Mouse (Mus musculus): ENCODE results near the gene Tbc1d23. TPM values are rescaled to one million over a fixed set of nuclear protein-coding genes. Genes with fewer than 3 reads are reported as not detected.
"Not testable (repeated sequence)": the region's sequence is repeated elsewhere in the genome, so short reads cannot be mapped to it uniquely, and the experiment has no call there.

Tbc1d23 gene
- total and polyA plus RNA-seq, 2 experiments: 4.0 to 18.7 TPM

DNA sequence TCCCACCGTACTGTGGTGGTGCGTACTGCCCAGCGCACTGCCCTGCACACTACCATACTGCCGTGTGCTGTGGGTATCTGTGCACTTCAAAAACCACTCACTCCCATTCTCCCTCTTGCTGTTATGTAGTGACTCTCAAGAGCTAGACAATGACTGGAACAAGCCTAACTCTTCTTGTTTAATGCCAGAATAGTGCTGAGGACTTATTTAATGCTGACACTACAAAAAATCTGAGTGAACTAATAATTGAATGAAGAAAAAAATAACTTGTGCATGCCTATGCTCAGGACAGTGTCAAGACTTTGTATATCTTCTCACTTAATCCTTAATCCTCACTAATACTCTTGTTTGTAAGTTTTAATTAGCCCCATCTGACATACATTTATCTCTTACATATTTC, 16.2 kb upstream of the Tbc1d23 start:
- Histone ChIP-seq H3K79me2 (ENCODE audit: control insufficient read depth, insufficient read depth, low read length) (no peaks in the 10 kb centered on the region), H3K27me3 (ENCODE audit: control insufficient read depth, insufficient read depth, low read length) (no peaks in the 10 kb centered on the region; the same call in 1 of the 2 replicates), H3K9ac (ENCODE audit: low read depth, low read length) (no peak overlapping the region), H3K4me1 (ENCODE audit: control insufficient read depth, insufficient read depth, low read length) (no peaks in the 10 kb centered on the region; the same call in 1 of the 2 replicates), H3K27ac (replicated peaks; ENCODE audit: insufficient read depth, low read depth, low read length) (no peak overlapping the region), H3K36me3 (ENCODE audit: control insufficient read depth, insufficient read depth, low read length) (no peaks in the 10 kb centered on the region), H3K4me3 (ENCODE audit: insufficient read depth, low read depth, low read length) (no peak overlapping the region)
- DNase-seq (ENCODE audit: extremely low read depth, low read depth, low spot score): no peak
- WGBS: 96% methylated on average over 4 of the region's 4 CpGs
- TF ChIP-seq CTCF (IDR thresholded peaks at IDR 0.05; ENCODE audit: low read depth, low read length) (no peak), POLR2A (IDR thresholded peaks at IDR 0.05; ENCODE audit: extremely low read depth, insufficient read depth, low read length) (no peak)

DNA sequence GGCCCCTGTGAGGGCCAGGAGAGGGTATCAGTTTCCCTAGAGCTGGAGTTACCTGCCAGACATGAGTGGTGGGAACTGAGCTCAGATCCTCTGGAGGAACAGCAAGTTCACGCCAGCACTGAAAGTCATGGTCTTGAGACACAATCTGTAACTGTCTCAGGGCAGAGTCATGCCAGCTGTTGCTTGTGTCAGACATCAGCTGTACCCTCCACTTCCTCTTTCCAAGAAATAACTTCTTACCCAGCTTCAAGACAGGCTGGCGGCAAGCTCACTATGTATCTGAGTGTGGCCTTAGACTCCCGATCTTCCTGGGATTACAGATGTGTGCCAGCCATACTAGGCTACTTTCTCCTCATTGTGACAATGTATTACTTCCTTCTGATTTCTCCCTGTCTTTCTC, 15.3 kb upstream of the Tbc1d23 start:
- Histone ChIP-seq H3K27me3 (ENCODE audit: control insufficient read depth, insufficient read depth, low read length) (no peaks in the 10 kb centered on the region; the same call in 1 of the 2 replicates), H3K4me3 (ENCODE audit: insufficient read depth, low read depth, low read length) (no peak overlapping the region), H3K79me2 (ENCODE audit: control insufficient read depth, insufficient read depth, low read length) (no peaks in the 10 kb centered on the region), H3K9ac (ENCODE audit: low read depth, low read length) (no peak overlapping the region), H3K36me3 (ENCODE audit: control insufficient read depth, insufficient read depth, low read length) (no peaks in the 10 kb centered on the region), H3K27ac (replicated peaks; ENCODE audit: insufficient read depth, low read depth, low read length) (no peak overlapping the region), H3K4me1 (ENCODE audit: control insufficient read depth, insufficient read depth, low read length) (no peaks in the 10 kb centered on the region; the same call in 1 of the 2 replicates)
- no peak for DNase-seq (ENCODE audit: extremely low read depth, low read depth, low spot score)
- TF ChIP-seq CTCF (IDR thresholded peaks at IDR 0.05; ENCODE audit: low read depth, low read length): no peak
- TF ChIP-seq POLR2A (IDR thresholded peaks at IDR 0.05; ENCODE audit: extremely low read depth, insufficient read depth, low read length): no peak
- WGBS: 91% methylated on average over 3 of the region's 3 CpGs

DNA sequence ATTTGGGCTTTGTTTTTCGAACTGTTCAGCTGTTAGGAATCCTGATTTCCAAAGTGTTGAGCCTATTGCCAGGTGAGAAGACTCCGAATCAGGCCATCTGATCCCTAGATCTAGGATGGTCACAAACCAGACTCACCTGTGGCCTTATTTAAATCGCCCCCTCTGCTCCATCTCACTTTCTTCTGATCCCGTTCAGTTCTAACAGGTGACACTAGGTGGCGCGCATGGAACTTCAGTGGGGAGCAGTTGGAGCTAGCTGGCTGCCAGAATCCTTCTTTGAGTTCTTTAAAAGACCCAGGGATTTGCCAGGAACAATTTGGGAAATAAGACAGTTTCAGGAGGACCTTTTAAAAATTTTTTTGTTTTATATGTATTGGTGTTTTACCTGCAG, 12.5 kb upstream of the Tbc1d23 start:
- TF ChIP-seq POLR2A (IDR thresholded peaks at IDR 0.05; ENCODE audit: extremely low read depth, insufficient read depth, low read length) (no peak), CTCF (IDR thresholded peaks at IDR 0.05; ENCODE audit: low read depth, low read length) (peak; percentile 83)
- Histone ChIP-seq H3K4me3 (ENCODE audit: insufficient read depth, low read depth, low read length) (no peak overlapping the region), H3K27ac (replicated peaks; ENCODE audit: insufficient read depth, low read depth, low read length) (no peak overlapping the region), H3K4me1 (ENCODE audit: control insufficient read depth, insufficient read depth, low read length) (no peaks in the 10 kb centered on the region; the same call in 1 of the 2 replicates), H3K27me3 (ENCODE audit: control insufficient read depth, insufficient read depth, low read length) (no peaks in the 10 kb centered on the region; the same call in 1 of the 2 replicates), H3K79me2 (ENCODE audit: control insufficient read depth, insufficient read depth, low read length) (no peaks in the 10 kb centered on the region), H3K36me3 (ENCODE audit: control insufficient read depth, insufficient read depth, low read length) (no peaks in the 10 kb centered on the region), H3K9ac (ENCODE audit: low read depth, low read length) (no peak overlapping the region)
- WGBS: 10% methylated on average over 6 of the region's 6 CpGs
- DNase-seq (ENCODE audit: extremely low read depth, low read depth, low spot score): peak; percentile 32

DNA sequence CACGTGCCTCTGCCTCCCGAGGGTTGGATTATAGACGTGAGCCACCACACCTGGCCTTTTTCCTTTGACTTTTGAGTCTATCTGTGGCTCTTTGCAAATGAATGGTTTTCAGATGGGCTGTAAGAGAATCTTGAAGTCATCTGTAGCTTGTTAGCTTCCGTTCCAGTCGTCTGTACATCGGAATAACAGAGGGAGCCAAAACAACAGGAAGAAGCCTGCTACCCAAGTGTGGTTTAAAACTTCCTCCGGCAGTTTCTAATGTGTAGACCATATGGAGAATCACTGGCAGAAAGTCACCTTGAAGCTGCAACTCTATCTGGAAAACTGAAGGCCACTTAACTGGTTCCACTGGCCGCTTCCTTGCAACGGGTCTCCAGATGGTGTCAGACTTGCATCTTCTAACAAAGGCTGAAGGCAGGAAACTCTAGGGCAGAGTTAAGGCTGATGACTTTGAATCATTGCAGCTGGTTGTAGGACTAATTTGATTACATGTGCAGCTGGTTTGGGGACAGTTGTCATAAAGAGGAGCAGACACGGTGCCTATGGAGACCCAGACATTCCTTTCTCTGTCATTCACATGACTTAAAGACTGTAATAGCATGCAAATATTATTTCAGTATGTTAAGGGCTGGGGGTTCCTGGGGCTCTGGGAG, 12.0 kb upstream of the Tbc1d23 start:
- H3K27ac ChIP-seq (replicated peaks; ENCODE audit: insufficient read depth, low read depth, low read length): no peak overlapping the region
- H3K4me1 ChIP-seq (ENCODE audit: control insufficient read depth, insufficient read depth, low read length): no peaks in the 10 kb centered on the region; the same call in 1 of the 2 replicates
- TF ChIP-seq CTCF (IDR thresholded peaks at IDR 0.05; ENCODE audit: low read depth, low read length) (no peak), POLR2A (IDR thresholded peaks at IDR 0.05; ENCODE audit: extremely low read depth, insufficient read depth, low read length) (no peak)
- no peak overlapping the region for H3K9ac ChIP-seq (ENCODE audit: low read depth, low read length)
- WGBS: 54% methylated on average over 10 of the region's 10 CpGs
- H3K4me3 ChIP-seq (ENCODE audit: insufficient read depth, low read depth, low read length): no peak overlapping the region
- no peaks in the 10 kb centered on the region for H3K36me3 ChIP-seq (ENCODE audit: control insufficient read depth, insufficient read depth, low read length)
- H3K27me3 ChIP-seq (ENCODE audit: control insufficient read depth, insufficient read depth, low read length): no peaks in the 10 kb centered on the region; the same call in 1 of the 2 replicates
- DNase-seq (ENCODE audit: extremely low read depth, low read depth, low spot score): no peak
- no peaks in the 10 kb centered on the region for H3K79me2 ChIP-seq (ENCODE audit: control insufficient read depth, insufficient read depth, low read length)

DNA sequence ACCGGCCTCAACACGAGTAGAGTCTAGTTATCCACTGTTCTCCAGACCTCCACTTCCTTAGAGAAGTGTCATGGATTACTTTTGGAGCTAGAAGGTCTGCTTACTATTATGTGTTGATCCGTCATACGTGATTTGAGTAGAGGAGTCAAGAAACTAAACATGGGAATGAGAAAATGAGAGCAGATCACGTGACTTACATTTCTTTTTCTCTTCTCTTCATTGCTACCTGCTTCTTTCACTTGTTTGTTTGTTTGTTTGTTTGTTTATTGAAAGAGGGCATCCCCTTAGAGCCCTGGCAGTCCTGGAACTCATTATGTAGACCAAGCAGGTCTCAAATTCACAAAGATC, 11.5 kb upstream of the Tbc1d23 start:
- Histone ChIP-seq H3K4me3 (ENCODE audit: insufficient read depth, low read depth, low read length) (no peak overlapping the region), H3K9ac (ENCODE audit: low read depth, low read length) (no peak overlapping the region), H3K27me3 (ENCODE audit: control insufficient read depth, insufficient read depth, low read length) (no peaks in the 10 kb centered on the region; the same call in 1 of the 2 replicates), H3K36me3 (ENCODE audit: control insufficient read depth, insufficient read depth, low read length) (no peaks in the 10 kb centered on the region), H3K4me1 (ENCODE audit: control insufficient read depth, insufficient read depth, low read length) (no peaks in the 10 kb centered on the region; the same call in 1 of the 2 replicates), H3K27ac (replicated peaks; ENCODE audit: insufficient read depth, low read depth, low read length) (no peak overlapping the region), H3K79me2 (ENCODE audit: control insufficient read depth, insufficient read depth, low read length) (no peaks in the 10 kb centered on the region)
- 81% methylated on average over 5 of the region's 5 CpGs for WGBS
- TF ChIP-seq POLR2A (IDR thresholded peaks at IDR 0.05; ENCODE audit: extremely low read depth, insufficient read depth, low read length) (no peak), CTCF (IDR thresholded peaks at IDR 0.05; ENCODE audit: low read depth, low read length) (no peak)
- DNase-seq (ENCODE audit: extremely low read depth, low read depth, low spot score): no peak

DNA sequence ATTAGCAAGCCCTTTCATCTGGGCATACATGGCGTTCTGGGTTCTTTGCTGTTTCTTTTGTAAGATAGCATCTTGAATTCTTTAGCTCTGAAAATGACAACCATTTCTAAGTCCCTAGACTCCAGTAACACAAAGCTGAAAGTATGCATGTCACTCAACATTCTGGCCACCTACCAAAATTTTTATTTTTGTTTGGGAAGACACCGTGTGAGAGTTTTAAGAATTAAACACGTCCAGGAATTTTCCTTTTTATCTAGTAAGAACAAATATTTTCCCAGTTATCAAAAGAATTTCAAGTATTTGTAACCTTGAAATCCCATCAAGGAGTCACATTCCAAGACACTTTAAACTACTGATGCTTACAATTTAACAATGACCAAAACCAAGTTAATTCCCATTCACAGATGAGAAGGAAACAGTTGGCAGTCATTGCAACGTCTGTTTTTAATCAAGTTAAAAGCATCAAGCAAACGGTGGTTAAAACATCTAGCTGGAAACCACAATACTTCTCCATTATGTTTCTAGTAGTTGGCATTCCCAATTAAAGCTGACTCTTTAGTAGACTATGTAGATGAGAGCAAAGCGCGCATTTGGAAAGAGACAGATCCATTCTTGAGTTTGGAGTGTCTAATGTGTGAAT, 4.7 kb upstream of the Tbc1d23 start:
- Histone ChIP-seq H3K27ac (replicated peaks; ENCODE audit: insufficient read depth, low read depth, low read length) (no peak overlapping the region), H3K9ac (ENCODE audit: low read depth, low read length) (no peak overlapping the region), H3K4me3 (ENCODE audit: insufficient read depth, low read depth, low read length) (no peak overlapping the region), H3K79me2 (ENCODE audit: control insufficient read depth, insufficient read depth, low read length) (no peaks in the 10 kb centered on the region), H3K4me1 (ENCODE audit: control insufficient read depth, insufficient read depth, low read length) (no peaks in the 10 kb centered on the region), H3K36me3 (ENCODE audit: control insufficient read depth, insufficient read depth, low read length) (no peaks in the 10 kb centered on the region), H3K27me3 (ENCODE audit: control insufficient read depth, insufficient read depth, low read length) (peaks cover 6% of the 10 kb centered on the region; the same call in 1 of the 2 replicates)
- TF ChIP-seq CTCF (IDR thresholded peaks at IDR 0.05; ENCODE audit: low read depth, low read length): no peak
- TF ChIP-seq POLR2A (IDR thresholded peaks at IDR 0.05; ENCODE audit: extremely low read depth, insufficient read depth, low read length): no peak
- 58% methylated on average over 7 of the region's 7 CpGs for WGBS
- no peak for DNase-seq (ENCODE audit: extremely low read depth, low read depth, low spot score)

DNA sequence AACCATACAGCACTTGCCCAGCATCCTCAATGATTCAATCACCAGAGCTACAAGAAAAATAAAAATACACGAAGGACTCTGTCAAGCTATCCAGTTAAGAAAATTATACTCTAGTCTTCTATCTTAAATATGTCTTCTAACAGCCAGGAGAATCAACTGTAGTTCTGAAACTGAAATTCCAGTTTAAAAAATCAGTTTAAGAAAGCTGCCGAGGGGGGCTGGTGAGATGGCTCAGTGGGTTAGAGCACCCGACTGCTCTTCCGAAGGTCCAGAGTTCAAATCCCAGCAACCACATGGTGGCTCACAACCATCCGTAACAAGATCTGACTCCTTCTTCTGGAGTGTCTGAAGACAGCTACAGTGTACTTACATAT, 620 bp upstream of the Tbc1d23 start:
- WGBS: 77% methylated on average over 5 of the region's 5 CpGs
- H3K79me2 ChIP-seq (ENCODE audit: control insufficient read depth, insufficient read depth, low read length); H3K9ac ChIP-seq (ENCODE audit: low read depth, low read length); DNase-seq (ENCODE audit: extremely low read depth, low read depth, low spot score); H3K4me3 ChIP-seq (ENCODE audit: insufficient read depth, low read depth, low read length); H3K36me3 ChIP-seq (ENCODE audit: control insufficient read depth, insufficient read depth, low read length); H3K27me3 ChIP-seq (ENCODE audit: control insufficient read depth, insufficient read depth, low read length); H3K4me1 ChIP-seq (ENCODE audit: control insufficient read depth, insufficient read depth, low read length); H3K27ac ChIP-seq (replicated peaks; ENCODE audit: insufficient read depth, low read depth, low read length): not testable (repeated sequence)
